Mouse (Mus musculus) ES-Bruce4 (cell line): ENCODE results near the gene Bcl11a.

Source experiments
- CTCF ChIP-seq: IDR thresholded peaks from one replicate; pipeline ENCODE4 v1.8.1; 2011; ENCODE audit warnings: low read depth, low read length
- EP300 ChIP-seq: IDR thresholded peaks from 2 replicates; pipeline ENCODE4 v1.6.1; 2011; ENCODE audit warnings: low read depth, low read length; ENCODE audit not compliant: insufficient read depth
- POLR2A ChIP-seq: IDR thresholded peaks from one replicate; pipeline ENCODE4 v1.8.1; 2011; ENCODE audit warnings: low read length; ENCODE audit not compliant: insufficient read depth

- TF ChIP-seq CTCF = peak; percentile 50
- no peak for TF ChIP-seq POLR2A
- no peak for TF ChIP-seq EP300
Observed at GRCm38 (mm10) chr11:24052882-24053281, 25.0 kb upstream of the Bcl11a start.
